Mouse (Mus musculus): ENCODE data around the gene Ddx46.

The Ddx46 gene

DNA sequence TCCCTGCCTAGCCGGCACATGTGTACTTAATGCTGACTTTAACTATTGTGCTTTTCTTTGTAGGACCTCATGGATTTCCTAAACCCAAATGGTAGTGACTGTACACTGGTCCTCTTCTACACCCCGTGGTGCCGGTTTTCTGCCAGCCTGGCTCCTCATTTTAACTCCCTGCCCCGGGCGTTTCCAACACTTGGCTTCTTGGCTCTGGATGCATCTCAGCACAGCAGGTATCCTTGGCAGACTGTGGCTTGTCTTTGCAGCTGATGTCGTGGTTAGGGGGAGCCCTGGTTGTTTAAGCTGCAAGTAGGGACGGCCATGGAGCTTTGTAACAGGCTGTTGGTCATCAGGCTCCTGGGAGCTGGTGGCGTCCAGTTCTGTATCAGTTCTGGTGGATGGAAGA is 86.7 kb downstream of the Ddx46 start:
- DNase-seq (ENCODE audit: low spot score in 2 of 2): peak in 1 of 2 experiments; percentile 50

DNA sequence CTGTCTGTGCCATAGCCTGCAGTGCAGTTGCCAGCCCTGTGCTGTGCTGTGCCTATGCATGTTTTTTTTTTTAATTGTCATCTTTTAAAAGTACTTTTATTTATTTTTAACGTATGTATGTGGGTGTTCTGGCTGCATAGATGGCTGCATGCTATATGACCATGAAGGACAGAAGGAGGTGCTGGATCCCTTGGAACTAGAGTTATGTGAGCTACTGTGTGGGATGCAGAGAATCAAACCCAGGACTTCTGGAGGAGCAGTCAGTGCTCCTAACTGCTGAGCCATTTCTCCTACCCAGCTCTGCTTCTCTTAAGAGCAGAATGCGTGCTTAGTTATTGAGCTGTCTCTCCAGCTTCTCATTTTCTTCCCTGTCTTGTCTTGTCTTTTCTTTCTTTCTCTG is 87.2 kb downstream of the Ddx46 start:
- no peak for DNase-seq (ENCODE audit: low spot score in 2 of 2)

DNA sequence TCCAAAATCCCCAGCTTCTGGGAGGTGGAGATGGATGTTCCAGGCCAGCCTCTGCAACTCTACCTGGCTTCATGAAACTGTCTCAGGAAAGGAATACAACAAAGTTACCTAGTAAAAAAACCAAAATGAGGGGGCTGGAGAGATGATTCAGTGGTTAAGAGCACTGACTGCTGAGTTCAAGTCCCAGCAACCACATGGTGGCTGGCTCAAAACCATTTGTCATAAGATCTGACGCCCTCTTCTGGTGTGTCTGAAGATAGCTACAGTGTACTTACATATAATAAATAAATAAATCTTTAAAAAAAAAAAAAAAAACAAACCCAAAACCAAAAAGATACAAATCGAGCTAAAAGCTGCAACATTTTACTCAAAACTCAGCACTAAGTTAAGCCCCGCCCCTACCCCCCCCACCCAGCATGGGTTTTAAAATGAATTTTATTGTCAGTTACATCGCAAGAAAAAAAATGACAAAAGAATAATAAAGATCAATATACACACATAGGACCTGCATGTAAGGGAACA is 91.8 kb downstream of the Ddx46 start:
- no peak for DNase-seq (ENCODE audit: low spot score in 2 of 2)

DNA sequence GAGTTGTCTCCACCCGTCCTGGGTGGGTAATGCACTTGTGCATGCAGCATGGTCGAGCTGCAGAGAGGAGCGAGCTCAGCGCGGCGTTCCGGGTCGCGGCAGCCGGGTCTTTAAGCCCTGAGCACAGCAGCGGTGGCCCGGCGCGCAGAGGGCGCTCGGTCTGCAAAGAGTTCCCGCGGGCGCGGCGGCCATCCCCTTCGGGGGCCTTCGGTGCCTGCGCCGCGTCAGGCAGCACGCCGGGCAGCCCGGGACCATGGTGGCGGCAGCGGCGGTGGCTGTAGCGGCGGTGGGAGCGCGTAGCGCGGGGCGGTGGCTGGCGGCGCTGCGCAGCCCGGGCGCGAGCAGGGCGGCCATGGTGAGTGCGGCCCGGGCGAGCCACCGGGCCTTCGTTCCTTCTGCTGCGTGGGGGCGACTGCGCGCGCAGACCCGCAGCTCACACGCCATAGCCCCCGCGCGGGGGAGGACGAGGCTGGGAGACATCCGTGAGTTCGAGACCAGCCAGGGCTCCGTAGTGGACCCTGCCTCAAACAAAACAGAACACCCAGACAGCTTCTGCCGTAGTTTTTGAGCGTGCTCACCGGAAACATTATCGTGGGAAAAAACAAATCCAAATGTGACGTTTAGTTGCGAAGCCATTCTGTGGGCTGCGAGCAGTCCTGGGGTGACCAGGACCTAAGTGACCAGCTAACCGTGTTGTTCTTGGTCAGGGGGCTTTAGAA is 92.5 kb downstream of the Ddx46 start, which contains the start of gene Pcbd2:
Gene Pcbd2, plus strand, starts transcription at position 249 of the 719 bp plus-strand sequence.
- DNase-seq (ENCODE audit: low spot score in 2 of 2): peak; percentile 66 to 83

DNA sequence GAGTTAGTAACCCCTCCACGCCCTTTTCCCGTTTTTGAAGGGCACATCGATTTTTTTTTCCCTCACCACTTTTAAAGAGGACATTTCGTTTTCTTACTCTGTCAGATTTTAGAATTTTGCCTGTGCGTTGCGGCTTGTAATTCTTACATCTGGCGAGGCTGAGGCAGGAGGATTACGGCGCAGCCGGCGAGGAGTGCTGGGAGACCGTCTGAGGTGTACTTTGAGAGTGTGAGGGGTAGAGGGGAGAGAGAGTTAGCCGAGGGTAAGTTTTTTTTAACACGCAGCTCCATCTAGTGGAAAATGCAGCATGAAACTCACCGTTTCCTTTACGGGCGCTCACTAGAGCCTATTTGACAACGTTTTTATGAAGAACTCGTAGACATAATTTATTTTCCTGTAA is 93.0 kb downstream of the Ddx46 start:
- peak in 1 of 2 experiments; percentile 48 for DNase-seq (ENCODE audit: low spot score in 2 of 2)

DNA sequence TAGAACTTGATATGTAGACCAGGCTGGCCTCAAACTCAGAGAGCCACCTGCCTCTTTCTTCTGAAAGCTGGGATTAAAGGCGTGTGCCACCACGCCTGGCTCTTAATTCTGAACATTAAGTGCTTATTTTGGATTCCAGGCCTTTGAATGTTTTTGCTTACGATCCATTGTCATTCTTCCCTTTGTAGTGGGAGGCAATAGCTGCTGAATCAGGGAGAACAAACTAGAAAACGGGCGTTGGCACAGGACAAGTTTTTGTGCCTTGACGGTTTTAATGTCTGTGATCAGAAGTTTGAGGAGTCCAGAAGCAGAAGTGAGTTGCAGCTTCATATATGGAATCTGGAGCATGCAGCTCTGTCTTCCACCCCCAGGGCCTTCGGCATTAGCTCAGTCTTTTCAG is 95.9 kb downstream of the Ddx46 start:
- DNase-seq (ENCODE audit: low spot score in 2 of 2): no peak
